Comparison of ENCODE assay signal across 22 mouse cellular contexts in the genomic region with DNA sequence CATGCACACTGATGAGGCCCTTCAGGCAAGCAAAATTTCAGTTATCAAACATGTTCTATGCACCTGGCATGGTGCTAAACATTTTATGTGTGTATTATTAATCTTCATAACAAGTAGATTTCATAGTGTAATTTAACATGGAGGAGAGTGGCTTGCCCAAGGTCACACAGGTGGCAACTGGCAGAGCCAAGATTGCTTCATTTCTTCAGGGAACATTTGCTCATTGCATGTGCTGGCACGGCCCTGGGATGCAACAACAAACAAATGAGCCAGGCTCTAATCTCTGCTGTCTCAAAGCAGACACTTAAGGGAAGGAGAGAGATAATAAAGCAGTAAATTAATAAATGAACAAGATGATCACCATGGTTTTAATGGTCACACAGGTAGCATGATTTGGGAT.
"Had no signal": no experiment of that assay in that cellular context is flagged by ENCODE, and none has a peak within 500 bp of the region (broad histone marks: within the 10 kb centered on the region; RNA-seq: fewer than 3 reads in every experiment).

No protein-coding gene starts in this region.

- H3K4me1 ChIP-seq: hindbrain, embryonic 13.5 days; limb, embryonic 13.5 days; limb, embryonic 15.5 days; liver, embryonic 12.5 days had no signal

- H3K27me3 ChIP-seq: heart, embryonic 12.5 days; hindbrain, embryonic 13.5 days; hindbrain, embryonic 15.5 days; limb, embryonic 15.5 days; liver, embryonic 12.5 days had no signal

- H3K4me3 ChIP-seq: heart, embryonic 10.5 days; heart, embryonic 12.5 days; hindbrain, embryonic 13.5 days; hindbrain, embryonic 15.5 days; limb, embryonic 13.5 days; limb, embryonic 15.5 days; liver, embryonic 12.5 days had no signal

- H3K36me3 ChIP-seq: heart, embryonic 10.5 days; heart, embryonic 12.5 days; hindbrain, embryonic 13.5 days; hindbrain, embryonic 15.5 days; limb, embryonic 13.5 days; limb, embryonic 15.5 days; liver, embryonic 12.5 days had no signal

- H3K9ac ChIP-seq: heart, embryonic 12.5 days; hindbrain, embryonic 13.5 days; hindbrain, embryonic 15.5 days; limb, embryonic 13.5 days; limb, embryonic 15.5 days; liver, embryonic 12.5 days; liver, embryonic 14.5 days had no signal

- DNase-seq: gastrocnemius, postnatal 14 days; gastrocnemius, postnatal 36 days; heart, adult 18-20 months; heart, postnatal 10 days; kidney, adult 11 months; kidney, adult 8-10 months; kidney, postnatal 14 days; kidney, postnatal 36 days; layer of hippocampus, adult 9-11 months; layer of hippocampus, postnatal 36 days; left cerebral cortex, postnatal 4 days had no signal

- H3K27ac ChIP-seq: heart, embryonic 10.5 days; hindbrain, embryonic 13.5 days; hindbrain, embryonic 15.5 days; hindbrain, postnatal 0 days; kidney, postnatal 0 days; limb, embryonic 13.5 days; limb, embryonic 15.5 days; liver, embryonic 12.5 days; liver, embryonic 14.5 days had no signal

- H3K9me3 ChIP-seq: heart, embryonic 10.5 days; heart, embryonic 12.5 days; hindbrain, embryonic 15.5 days; limb, embryonic 13.5 days; limb, embryonic 15.5 days; liver, embryonic 12.5 days had no signal

- H3K4me2 ChIP-seq: heart, embryonic 12.5 days; hindbrain, embryonic 13.5 days; hindbrain, embryonic 15.5 days; limb, embryonic 13.5 days; limb, embryonic 15.5 days; liver, embryonic 12.5 days had no signal

- ATAC-seq: hindbrain, postnatal 0 days; intestine, embryonic 16.5 days; liver, embryonic 12.5 days had no signal
